Mouse (Mus musculus) midbrain, embryonic 13.5 days (tissue): ENCODE measurements at regions not wholly inside any gene's neighbourhood (a gene's known extent, or its start where the extent isn't known, plus 50 kb on each side); places are given as distances from the start of the nearest gene placed in this dataset.

Experiments used
- ATAC-seq: fragments of 200-750 bp; cut with Nextera tagmentation; 2 replicates; pipeline ENCODE4 v1.8.0; 2017; ENCODE audit warnings: mild to moderate bottlenecking, moderate TSS enrichment, moderate library complexity
- H3K27ac ChIP-seq: fragments of 300-500 bp; sonication (generic); 2 replicates; pipeline ENCODE4 v1.5.1; 2015; ENCODE audit warnings: inconsistent platforms, mild to moderate bottlenecking, moderate library complexity
- H3K27me3 ChIP-seq: fragments of 300-500 bp; sonication (generic); 2 replicates; pipeline ENCODE4 v1.6.1; 2015; ENCODE audit warnings: mild to moderate bottlenecking, inconsistent platforms
- H3K36me3 ChIP-seq: fragments of 300-500 bp; sonication (generic); 2 replicates; pipeline ENCODE4 v1.6.1; 2015; ENCODE audit warnings: mild to moderate bottlenecking, inconsistent platforms
- H3K4me1 ChIP-seq: fragments of 300-500 bp; sonication (generic); replicated peaks from 2 replicates; pipeline ENCODE4 v1.6.1; 2015; ENCODE audit warnings: inconsistent platforms
- H3K4me2 ChIP-seq: fragments of 300-500 bp; sonication (generic); replicated peaks from 2 replicates; pipeline ENCODE4 v1.6.1; 2015; ENCODE audit warnings: moderate library complexity, mild to moderate bottlenecking, inconsistent platforms
- H3K4me3 ChIP-seq: fragments of 300-500 bp; sonication (generic); replicated peaks from 2 replicates; pipeline ENCODE4 v1.5.1; 2015; ENCODE audit warnings: mild to moderate bottlenecking, inconsistent platforms
- H3K9ac ChIP-seq: fragments of 300-500 bp; sonication (generic); replicated peaks from 2 replicates; pipeline ENCODE4 v1.6.1; 2015; ENCODE audit warnings: mild to moderate bottlenecking, inconsistent platforms
- H3K9me3 ChIP-seq: fragments of 300-500 bp; sonication (generic); 2 replicates; pipeline ENCODE4 v1.6.1; 2016; ENCODE audit warnings: mild to moderate bottlenecking, inconsistent platforms

GRCm38 (mm10) chr14:72760123-72760522 lies 50.3 kb upstream of the Fndc3a start:
- Histone ChIP-seq H3K27ac (no peak overlapping the region), H3K4me3 (no peak overlapping the region), H3K36me3 (no peaks in the 10 kb centered on the region), H3K9ac (no peak overlapping the region), H3K4me1 (no peaks in the 10 kb centered on the region), H3K9me3 (no peaks in the 10 kb centered on the region), H3K27me3 (no peaks in the 10 kb centered on the region), H3K4me2 (no peak overlapping the region)
- ATAC-seq, result no peak
